Comparison of ENCODE assay signal across 29 mouse cellular contexts in genomic region chr2:59713626-59714556, GRCm38 (mm10).
DNase-seq lines count a peak whose midpoint lies in the region; ATAC-seq and TF ChIP-seq lines count a peak whose summit lies in the region.
"Had no signal": no experiment of that assay in that cellular context is flagged by ENCODE, and none has a peak within 500 bp of the region (broad histone marks: within the 10 kb centered on the region; RNA-seq: fewer than 3 reads in every experiment).

No protein-coding gene starts in this region.

- peak; percentile 57 for ATAC-seq in lung, postnatal 0 days
- ATAC-seq in stomach, postnatal 0 days (ENCODE audit: low FRiP score, low TSS enrichment): no peak
- ATAC-seq: intestine, postnatal 0 days had no signal

- H3K4me3 ChIP-seq in heart, embryonic 10.5 days: no peak overlapping the region
- H3K4me3 ChIP-seq in lung, postnatal 0 days (ENCODE audit: low read depth, low read length): no peak overlapping the region
- no peak overlapping the region for H3K4me3 ChIP-seq in stomach, postnatal 0 days (ENCODE audit: low read depth, low read length)
- H3K4me3 ChIP-seq: embryonic facial prominence, embryonic 10.5 days; embryonic facial prominence, embryonic 15.5 days; forebrain, embryonic 12.5 days; limb, embryonic 10.5 days; limb, embryonic 15.5 days; liver, embryonic 15.5 days; megakaryocyte, embryonic 14.5 days had no signal

- H3K27ac ChIP-seq in heart, embryonic 10.5 days: no peak overlapping the region
- peak overlapping the region; percentile 61 for H3K27ac ChIP-seq in lung, postnatal 0 days (ENCODE audit: low read length)
- H3K27ac ChIP-seq in stomach, postnatal 0 days (replicated peaks): 0 out of 2 replicates have a peak overlapping the region, but pooled peaks have one; percentile 49
- H3K27ac ChIP-seq: embryonic facial prominence, embryonic 10.5 days; embryonic facial prominence, embryonic 15.5 days; forebrain, embryonic 12.5 days; hindbrain, embryonic 14.5 days; kidney, postnatal 0 days; limb, embryonic 10.5 days; limb, embryonic 15.5 days; liver, embryonic 15.5 days had no signal

- intact Hi-C loops in heart, postnatal 25 days (cut with DNase I): no loop called here

- 81% methylated on average over 9 of the region's 9 CpGs for WGBS in heart, embryonic 10.5 days
- WGBS in lung, postnatal 0 days: 60% methylated on average over 9 of the region's 9 CpGs
- WGBS in stomach, postnatal 0 days: 61% methylated on average over 9 of the region's 9 CpGs

- peak; percentile 70; the same call in 1 of the 2 replicates for TF ChIP-seq EP300 in lung, postnatal 0 days (IDR thresholded peaks at IDR 0.05)
- TF ChIP-seq EP300 in stomach, postnatal 0 days (optimal IDR thresholded peaks at IDR 0.05): no peak

- H3K4me1 ChIP-seq in heart, embryonic 10.5 days: peaks cover 48% of the 10 kb centered on the region
- peaks cover 9% of the 10 kb centered on the region; the same call in 1 of the 2 replicates for H3K4me1 ChIP-seq in lung, postnatal 0 days (ENCODE audit: insufficient read depth, low read depth, low read length)
- H3K4me1 ChIP-seq in stomach, postnatal 0 days (replicated peaks; ENCODE audit: control insufficient read depth, insufficient read depth): peaks cover 7% of the 10 kb centered on the region; the same call in 1 of the 2 replicates

- H3K27me3 ChIP-seq in heart, embryonic 10.5 days (ENCODE audit: insufficient read depth, poor library complexity, severe bottlenecking): no peaks in the 10 kb centered on the region
- H3K27me3 ChIP-seq in lung, postnatal 0 days (replicated peaks; ENCODE audit: insufficient read depth, low read length): no peaks in the 10 kb centered on the region
- no peaks in the 10 kb centered on the region for H3K27me3 ChIP-seq in stomach, postnatal 0 days (ENCODE audit: control insufficient read depth, insufficient read depth, low read length)
- H3K27me3 ChIP-seq: embryonic facial prominence, embryonic 15.5 days; forebrain, embryonic 12.5 days; limb, embryonic 15.5 days; liver, embryonic 15.5 days had no signal

- DNase-seq in heart, embryonic 10.5 days (ENCODE audit: low spot score): peak; percentile 72
- DNase-seq in heart, postnatal 25 days (ENCODE audit: low spot score): no peak
- DNase-seq in layer of hippocampus, adult 9-11 months: peak; percentile 40
- no peak for DNase-seq in layer of hippocampus, postnatal 10 days (ENCODE audit: low spot score in 2 of 2)
- peak; percentile 54 for DNase-seq in lung, postnatal 0 days (ENCODE audit: low spot score)
- no peak for DNase-seq in lung, postnatal 10 days
- no peak for DNase-seq in stomach, postnatal 0 days (ENCODE audit: low spot score)
- no peak for DNase-seq in right cerebral cortex, adult 18-20 months
- DNase-seq: adrenal gland, adult 2 months; adrenal gland, postnatal 36 days; cerebellum, adult 8-10 months; cerebellum, postnatal 25 days; gastrocnemius, postnatal 14 days; layer of hippocampus, postnatal 36 days; lung, postnatal 36 days; right cerebral cortex, postnatal 14 days; thymus, postnatal 25 days had no signal

- TF ChIP-seq CTCF in lung, postnatal 0 days (IDR thresholded peaks at IDR 0.05): no peak
- TF ChIP-seq CTCF in stomach, postnatal 0 days (IDR thresholded peaks at IDR 0.05; ENCODE audit: low read depth): no peak

- H3K9me3 ChIP-seq in heart, embryonic 10.5 days: no peaks in the 10 kb centered on the region
- H3K9me3 ChIP-seq in lung, postnatal 0 days (ENCODE audit: low read length): no peaks in the 10 kb centered on the region
- no peaks in the 10 kb centered on the region for H3K9me3 ChIP-seq in stomach, postnatal 0 days (ENCODE audit: control insufficient read depth, low read length)
- H3K9me3 ChIP-seq: embryonic facial prominence, embryonic 10.5 days; embryonic facial prominence, embryonic 15.5 days; forebrain, embryonic 12.5 days; limb, embryonic 10.5 days; limb, embryonic 15.5 days; liver, embryonic 15.5 days; megakaryocyte, embryonic 14.5 days had no signal

- H3K4me2 ChIP-seq in lung, postnatal 0 days (replicated peaks; ENCODE audit: low read depth, low read length): no peak overlapping the region
- no peak overlapping the region for H3K4me2 ChIP-seq in stomach, postnatal 0 days (replicated peaks; ENCODE audit: low read depth)
- H3K4me2 ChIP-seq: embryonic facial prominence, embryonic 15.5 days; forebrain, embryonic 12.5 days; heart, embryonic 11.5 days; hindbrain, embryonic 14.5 days; limb, embryonic 15.5 days; liver, embryonic 15.5 days had no signal

- H3K36me3 ChIP-seq in heart, embryonic 10.5 days: peaks cover 2% of the 10 kb centered on the region
- H3K36me3 ChIP-seq in lung, postnatal 0 days (ENCODE audit: insufficient read depth, low read length): no peaks in the 10 kb centered on the region
- H3K36me3 ChIP-seq in stomach, postnatal 0 days (ENCODE audit: control insufficient read depth, insufficient read depth, low read length): no peaks in the 10 kb centered on the region
- H3K36me3 ChIP-seq: embryonic facial prominence, embryonic 10.5 days; embryonic facial prominence, embryonic 15.5 days; forebrain, embryonic 12.5 days; limb, embryonic 15.5 days; liver, embryonic 15.5 days had no signal

- H3K9ac ChIP-seq in lung, postnatal 0 days (replicated peaks; ENCODE audit: low read depth): no peak overlapping the region
- no peak overlapping the region for H3K9ac ChIP-seq in stomach, postnatal 0 days (ENCODE audit: low read length)
- H3K9ac ChIP-seq: embryonic facial prominence, embryonic 15.5 days; forebrain, embryonic 12.5 days; forebrain, postnatal 0 days; hindbrain, embryonic 14.5 days; limb, embryonic 15.5 days; liver, embryonic 15.5 days had no signal

Comparison
In these comparisons a context has a peak if more than half of its experiments do, and no peak if none do; other contexts are left out.
1. DNase-seq: peak in heart, embryonic 10.5 days (single experiment), layer of hippocampus, adult 9-11 months (single experiment) and lung, postnatal 0 days (single experiment); none in heart, postnatal 25 days (single experiment), layer of hippocampus, postnatal 10 days (0 of 2), lung, postnatal 10 days (single experiment), stomach, postnatal 0 days (single experiment) and right cerebral cortex, adult 18-20 months (single experiment).